Mouse (Mus musculus): Measurements from ENCODE around the gene Zfp235.

The Zfp235 gene

DNA sequence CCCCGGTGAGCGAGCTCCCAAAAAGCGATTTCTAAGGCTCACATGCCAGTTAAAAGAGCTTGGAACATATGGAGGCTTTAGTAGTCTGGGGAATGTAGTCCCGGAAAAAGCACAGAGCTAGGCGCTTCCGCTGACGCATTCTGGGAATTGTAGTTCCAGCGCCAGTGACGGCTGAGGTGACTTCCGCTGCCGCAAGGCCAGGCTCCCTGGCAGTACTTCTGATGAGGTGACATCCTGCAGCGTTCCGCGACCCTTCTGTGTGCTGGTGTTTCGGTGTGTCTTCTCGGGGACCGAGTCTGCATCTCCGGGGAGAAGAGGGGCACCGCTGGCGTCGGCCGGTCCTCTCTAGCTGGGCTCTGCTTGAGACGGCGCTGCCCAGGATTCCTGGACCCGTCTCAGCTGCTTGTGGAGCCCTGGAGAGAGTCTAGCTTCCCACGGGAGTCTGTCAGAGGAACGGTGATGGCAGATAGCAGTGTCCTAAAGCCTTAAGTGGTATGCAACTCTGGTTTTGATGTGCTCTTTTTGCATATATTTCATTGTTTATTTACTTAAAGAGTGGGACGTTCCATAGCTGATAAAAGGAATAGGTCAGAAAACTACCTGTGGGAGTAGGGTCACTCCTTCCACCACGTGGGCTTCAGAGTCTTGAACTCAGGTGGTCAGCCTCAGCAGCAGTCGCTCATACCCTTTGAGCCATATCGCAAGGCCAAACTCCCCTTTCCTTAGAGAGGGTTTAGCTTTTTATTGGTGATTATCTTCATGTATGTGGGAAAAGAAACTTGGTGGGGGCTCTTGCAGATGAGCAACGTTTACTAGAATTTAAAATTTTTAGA, at the start of gene Zfp235:
Gene Zfp235, plus strand, starts transcription at position 174 of the 833 bp plus-strand sequence.
- peak; percentile 89 for DNase-seq

DNA sequence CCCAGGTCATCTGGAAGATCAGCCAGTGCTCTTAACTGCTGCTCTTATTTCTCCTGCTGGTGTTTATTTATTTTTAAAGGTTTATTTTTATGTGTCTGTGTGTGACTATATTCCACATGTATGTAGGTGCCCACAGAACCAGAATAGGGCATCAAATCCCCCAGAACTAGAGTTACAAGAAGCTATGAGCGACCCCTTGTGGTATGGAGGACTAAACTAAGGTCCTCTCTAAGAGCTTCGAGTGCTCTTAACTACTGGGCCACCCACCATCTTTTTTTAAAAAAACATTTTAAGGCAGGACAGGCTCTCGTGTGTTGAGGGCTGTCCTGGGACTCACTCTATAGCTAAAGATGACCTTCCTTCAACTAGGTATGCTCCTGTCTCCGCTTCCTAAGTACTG, 47.1 kb upstream of the Zfp235 start:
- no peak for DNase-seq

DNA sequence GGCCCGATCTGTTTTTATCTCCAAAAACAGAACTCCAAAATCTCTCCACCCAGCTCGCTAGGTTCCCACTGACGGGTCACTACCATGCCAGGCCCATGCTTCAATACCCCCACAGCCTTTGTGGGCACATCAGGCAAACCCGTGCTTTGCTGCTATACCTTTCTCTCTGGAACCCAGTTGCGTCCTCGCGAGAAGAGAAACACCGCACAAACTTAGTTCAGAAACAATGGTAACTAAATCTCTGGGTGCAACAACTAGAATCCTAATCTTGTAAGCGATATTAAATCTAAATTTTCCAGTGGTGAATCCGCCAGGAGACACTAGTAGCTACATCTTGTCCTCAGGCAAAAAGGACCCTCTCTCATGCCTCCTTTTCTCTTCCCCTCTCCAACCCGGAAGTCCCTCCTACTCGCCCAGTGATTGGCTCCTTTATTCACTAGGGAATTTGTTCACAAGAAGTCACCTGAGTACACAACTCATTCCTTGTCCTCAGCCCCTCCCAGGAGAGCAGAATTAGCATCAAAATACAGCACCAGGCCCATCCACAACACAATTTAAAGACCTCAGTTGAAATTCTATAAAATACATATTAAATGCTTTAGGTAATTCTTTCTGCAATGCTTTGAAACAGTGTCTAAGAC, 46.4 kb upstream of the Zfp235 start:
- DNase-seq: no peak

DNA sequence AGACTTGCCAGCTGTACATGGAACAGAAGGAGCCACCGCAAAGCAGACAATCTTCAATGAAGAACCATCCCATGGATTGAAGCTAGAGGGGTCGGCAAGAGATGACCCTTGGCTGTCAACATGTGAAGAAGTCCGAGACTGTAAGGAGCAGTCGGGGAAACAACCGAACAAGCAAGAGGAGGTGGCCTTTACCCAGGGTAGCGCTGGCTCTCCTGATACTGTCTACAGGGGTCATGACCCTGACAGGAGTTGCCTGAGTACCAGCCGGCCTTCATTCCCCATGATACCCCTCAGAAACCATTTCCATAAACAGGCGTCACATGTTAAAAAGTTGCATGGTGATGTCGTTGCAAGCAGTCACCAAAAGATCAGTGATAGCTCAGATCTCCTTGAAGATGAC, 29.6 kb upstream of the Zfp235 start:
- DNase-seq: no peak

DNA sequence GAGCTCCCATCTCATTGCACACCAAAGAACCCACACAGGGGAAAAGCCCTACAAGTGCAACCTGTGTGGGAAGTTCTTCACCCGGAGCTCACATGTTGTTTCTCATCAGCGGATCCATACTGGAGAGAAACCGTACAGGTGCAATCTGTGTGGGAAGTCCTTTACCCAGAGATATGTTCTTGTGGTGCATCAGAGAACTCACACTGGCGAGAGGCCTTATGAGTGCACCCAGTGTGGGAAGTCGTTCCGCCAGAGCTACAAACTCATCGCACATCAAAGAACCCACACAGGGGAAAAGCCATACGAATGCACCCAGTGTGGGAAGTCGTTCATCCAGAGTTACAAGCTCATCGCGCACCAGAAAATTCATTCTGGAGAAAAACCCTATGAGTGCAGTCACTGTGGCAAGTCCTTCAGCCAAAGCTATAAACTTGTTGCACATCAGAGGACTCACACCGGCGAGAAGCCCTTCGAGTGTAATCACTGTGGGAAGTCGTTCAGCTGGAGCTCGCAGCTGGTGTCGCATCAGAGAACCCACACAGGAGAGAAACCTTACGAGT, 28.7 kb upstream of the Zfp235 start:
- DNase-seq: no peak

DNA sequence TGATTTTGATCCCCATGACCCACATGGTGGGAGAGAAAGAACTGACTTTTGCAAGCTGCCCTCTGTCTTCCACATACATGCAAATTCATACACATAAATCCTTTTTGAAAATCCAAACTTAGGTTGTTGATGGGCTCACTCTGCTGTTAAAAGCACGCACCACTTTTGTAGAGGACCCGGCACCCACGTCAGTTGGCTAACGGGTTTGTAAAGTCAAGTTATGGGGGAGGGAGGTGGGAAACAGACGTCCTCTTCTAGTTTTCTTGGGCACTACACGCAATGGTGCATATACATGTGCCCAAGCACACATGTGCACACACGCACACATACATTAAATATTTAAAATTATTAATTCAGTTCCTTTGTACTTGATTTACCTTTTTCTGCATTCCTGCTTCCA, 23.1 kb upstream of the Zfp235 start:
- DNase-seq: peak; percentile 51

DNA sequence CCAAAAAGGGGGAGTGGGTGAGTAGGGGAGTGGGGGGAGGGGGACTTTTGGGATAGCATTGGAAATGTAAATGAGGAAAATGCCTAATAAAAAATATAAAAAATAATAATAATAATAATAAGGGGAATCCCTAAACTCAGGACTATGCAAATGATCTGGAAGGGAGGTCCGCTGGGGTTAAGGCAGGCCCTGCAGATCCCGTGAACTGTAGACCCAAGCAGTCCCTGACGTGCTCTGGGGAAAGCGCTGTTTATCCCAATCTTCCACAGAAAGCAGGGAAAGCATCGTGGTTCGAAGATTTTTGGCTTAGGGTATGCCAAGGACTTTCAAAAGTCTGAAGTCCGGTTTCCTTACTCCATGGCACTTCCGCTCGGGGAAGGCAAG, 22.2 kb upstream of the Zfp235 start:
- no peak for DNase-seq

DNA sequence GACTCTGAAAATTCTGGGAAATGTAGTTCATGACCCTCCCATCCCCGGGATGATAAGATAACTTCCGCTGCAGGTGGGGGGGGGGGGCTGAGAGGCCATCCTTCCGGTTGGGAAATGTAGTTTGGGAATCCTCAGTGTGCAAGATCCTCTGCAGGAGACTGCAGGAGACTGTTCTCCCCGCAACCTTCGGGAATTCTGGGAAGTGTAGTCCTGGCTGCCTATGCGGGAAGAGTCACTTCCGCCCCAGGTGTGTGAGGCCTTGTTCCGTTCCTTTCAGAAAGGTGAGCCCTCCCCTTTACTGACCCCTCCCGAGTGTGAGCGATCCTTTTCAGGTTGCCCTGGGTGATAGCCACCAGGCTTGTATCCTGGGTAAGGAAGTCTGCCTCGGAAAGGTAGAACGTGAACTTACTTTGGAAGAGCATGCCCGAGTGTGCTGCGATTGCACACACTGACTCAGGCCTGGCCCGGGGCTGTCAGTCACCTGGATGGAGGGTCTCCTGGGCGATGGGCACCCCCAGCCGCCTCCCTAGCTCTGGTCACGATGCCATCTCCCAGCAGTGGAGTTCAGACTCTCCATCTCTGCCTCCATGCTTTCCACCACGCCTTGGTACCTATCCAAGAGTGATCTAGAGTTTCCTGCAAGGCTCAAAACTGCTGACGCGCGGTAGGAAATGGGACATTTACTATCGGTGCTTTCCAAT, 21.7 kb upstream of the Zfp235 start, which contains the start of gene Zfp112:
Gene Zfp112, plus strand, starts transcription at position 159 of the 701 bp plus-strand sequence.
- peak; percentile 93 for DNase-seq

DNA sequence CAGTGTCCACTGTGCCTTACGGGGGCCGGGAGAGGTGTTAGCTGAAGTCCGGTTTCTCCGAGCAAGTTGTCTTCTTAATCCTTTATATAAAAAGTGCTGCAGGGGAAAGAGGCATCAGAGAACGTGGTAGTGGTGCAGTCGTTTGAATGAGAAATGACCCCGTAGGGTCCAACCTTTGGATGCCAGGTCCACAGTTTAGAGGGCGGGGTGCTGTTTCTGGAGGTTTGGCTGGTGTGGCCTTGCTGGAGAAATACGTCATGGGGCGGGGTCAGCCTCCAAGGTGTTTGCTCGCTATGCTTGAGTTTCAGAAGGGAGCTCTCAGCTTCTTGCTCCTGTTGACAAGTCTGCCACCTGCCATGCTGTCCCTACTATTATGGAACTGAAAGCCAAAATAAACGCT, 21.0 kb upstream of the Zfp235 start:
- peak; percentile 78 for DNase-seq

DNA sequence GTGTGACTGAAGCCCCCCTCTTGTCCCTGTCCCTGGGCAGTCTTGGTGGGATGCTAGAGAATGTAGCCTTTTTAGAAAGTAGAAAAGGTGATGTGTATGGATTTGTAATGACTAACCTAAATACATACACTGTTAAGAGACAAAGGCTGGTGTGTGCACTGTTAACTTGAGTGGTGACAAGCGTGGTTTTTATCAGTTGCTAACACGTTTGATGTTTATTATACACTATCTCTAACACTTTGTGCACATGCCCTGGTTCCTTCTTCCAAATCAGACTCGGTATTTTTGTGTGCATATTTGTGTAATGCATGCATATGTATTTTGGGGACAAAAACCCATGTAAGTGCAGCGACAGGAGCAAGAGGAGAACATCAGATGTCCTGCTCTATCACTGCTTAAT, 17.3 kb upstream of the Zfp235 start:
- no peak for DNase-seq

DNA sequence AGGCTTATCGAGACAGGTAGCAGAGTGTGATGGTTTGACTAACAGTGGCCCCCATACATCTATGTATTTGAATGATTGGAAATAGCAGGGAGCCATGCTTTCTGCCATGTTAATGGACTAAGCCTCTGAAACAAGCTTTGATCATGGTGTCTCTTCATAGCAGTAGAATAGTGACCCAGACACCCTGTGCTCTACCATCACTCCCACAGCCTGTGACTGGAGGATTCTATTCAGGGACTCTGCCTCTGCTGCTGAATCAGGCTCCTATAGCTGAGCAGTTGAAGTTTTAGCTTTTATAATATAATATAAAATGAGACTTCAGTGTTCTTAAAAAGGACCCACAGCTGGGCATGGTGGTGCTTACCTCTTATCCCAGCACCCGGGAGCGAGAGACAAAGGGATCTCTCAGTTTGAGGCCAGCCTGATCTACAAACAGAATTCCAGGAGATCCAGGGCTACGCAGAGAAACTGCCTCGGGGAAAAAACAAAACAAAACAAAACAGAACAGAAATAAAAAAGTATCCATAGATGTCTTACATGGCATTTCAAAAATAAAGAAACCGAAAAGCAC, 459 bp upstream of the Zfp235 start:
- DNase-seq: no peak

DNA sequence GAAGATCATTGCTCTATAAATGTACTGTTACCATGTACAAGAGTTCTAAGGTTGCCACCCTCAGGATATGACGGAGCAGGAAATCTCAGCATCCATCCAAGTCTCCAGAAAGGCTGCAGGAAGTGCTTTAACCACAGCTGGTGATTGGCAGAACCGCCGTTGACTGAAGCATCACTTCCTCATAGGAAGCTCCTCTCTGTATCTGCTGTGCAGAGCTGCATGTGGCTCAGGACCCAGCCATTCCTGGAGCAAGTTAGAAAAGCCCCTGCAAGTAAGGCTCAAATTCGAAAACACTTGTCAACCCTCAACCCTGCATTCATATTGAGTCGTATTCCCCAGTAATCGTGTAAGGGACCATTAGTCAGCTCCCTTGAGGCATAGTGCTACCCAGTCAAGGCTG, 8.6 kb downstream of the Zfp235 start:
- no peak for DNase-seq

DNA sequence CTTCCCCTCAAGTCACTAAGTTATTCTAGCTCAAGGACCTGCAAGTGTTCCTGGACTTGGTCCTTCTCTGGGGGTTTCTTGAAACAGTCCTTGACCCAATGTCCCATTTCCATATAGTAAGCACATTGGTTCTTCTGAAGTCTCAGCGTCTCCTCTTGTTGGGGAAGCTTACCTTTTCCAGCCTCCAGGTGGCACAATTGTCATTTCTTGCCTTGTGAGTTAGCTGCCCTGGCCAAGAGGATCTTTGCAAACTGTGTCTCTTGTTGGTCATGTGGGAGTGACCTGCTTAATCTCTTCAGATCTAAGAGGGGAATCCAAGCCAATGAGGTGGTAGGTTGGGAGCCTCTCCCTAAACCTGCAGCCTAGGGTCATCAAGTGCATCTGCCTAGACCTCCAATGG, 19.3 kb downstream of the Zfp235 start:
- DNase-seq: no peak

DNA sequence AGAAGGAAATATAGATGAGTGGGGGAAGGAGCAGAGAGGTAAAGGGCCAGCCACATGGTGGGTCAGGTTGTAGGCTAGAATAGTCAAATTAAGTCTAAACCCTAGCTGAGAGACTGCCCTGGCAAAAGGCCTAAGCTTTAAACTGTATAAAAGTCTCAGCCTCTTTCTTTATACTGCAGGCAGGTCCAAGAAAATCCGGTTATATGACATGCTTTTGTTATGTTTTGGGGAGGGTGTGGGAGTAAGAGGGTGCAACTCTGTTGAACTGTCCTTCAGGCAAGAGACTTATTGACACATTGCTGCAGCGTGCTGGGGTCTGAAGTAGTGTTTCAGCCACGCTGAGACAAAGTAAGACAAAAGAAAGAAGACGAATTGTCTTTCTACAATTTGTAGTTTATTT, 38.2 kb downstream of the Zfp235 start:
- DNase-seq: no peak

DNA sequence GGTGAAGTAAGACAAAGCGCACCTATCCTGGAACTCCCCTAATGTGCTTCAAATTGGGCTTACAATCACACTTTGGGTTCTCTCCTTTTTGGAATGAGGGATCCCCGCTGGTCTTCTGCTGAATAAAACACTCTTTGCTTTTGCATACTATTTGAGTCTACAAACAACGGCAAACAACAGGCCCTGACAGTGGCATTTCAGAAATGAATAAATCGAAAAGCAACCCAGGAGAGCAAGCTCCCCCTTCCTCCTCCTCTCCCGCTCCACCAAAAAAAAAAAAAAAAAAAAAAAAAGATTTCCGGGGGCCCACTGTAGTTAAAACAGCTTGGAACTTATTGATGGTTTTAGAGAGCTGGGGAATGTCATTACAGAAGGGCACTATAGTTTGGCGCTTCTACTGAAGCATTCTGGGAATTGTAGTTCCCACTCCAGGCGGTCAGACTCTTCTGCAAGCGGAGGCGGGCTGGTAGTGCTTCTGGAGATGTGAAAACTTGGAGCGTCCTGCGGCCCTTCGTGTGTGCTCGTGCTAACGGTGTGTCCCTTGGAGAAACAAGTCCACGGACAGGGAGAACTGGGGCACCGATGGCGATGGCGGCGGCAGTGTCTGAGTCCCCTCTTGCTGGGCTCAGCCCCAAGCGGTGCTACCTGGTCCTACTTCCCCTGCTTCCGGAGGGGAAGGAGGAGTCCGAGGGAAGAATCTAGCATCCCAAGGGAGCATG, 40.8 kb downstream of the Zfp235 start, which contains the start of gene Zfp114:
Gene Zfp114, plus strand, starts transcription at position 443 of the 719 bp plus-strand sequence.
- peak; percentile 83 for DNase-seq

DNA sequence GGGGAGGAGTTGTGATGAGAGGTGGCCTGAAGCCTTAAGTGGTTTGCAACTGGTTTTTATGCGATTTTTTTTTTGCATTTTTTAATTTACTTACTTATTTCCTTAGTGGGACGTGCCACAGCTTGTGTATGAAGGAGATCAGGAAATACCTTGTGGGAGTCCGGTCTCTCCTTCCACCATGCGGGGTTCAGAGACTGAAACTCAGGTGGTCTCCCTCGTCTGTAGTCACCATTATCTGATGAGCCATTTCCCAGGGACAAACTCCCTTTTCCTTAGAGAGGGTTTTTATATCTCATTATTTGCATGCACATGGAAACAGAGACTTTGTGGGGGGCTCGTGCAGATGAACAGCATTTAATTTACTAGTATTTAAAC, 41.4 kb downstream of the Zfp235 start:
- no peak for DNase-seq

DNA sequence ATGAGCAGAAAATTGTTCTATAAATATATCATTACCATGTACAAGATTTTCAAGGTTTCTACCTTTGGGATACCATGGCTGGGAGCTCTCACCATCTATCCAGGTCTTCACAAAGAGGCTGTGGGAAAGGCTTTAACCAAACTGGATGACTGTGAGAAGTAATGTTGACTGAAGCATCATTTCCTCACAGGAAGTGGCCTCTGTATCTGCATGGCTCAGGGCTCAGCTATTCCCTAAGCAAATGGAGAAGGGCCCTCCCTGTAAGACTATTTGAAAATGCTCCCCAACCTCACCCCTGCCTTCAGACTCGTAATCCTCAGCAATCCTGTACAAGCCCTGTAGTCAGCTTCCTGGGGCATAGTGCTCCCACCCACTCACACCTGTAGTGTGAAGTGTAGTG, 53.6 kb downstream of the Zfp235 start:
- no peak for DNase-seq

DNA sequence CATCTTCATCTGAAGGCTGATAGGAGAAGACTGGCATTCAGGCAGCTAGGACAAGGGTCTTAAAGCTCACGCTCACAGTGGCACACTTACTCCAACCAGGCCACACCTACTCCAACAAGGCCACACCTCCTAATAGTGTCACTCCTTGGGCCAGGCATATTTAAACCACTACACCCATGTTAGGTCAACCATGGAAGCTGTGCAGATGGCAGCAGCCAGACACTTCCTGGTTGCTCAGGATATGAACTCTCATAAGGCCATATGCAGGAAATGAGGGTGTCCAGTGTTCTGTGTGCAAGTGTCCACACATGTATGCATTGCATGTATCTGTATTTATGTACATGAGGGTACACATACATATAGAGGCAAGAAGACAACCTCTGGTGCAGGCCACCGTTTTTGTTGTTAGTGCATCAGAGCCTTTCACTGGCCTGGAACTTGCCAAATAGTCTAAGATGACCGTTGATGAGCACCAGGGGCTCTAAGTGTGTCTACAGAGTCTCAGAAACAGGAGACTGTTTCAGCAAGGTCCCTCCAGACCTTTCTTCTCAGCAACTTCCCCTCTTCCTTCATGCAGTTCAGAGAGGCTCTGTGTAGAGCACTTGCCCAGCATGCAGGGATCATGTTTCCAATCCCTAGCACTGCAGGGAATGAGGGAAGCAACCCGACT, 55.1 kb downstream of the Zfp235 start:
- DNase-seq: no peak

DNA sequence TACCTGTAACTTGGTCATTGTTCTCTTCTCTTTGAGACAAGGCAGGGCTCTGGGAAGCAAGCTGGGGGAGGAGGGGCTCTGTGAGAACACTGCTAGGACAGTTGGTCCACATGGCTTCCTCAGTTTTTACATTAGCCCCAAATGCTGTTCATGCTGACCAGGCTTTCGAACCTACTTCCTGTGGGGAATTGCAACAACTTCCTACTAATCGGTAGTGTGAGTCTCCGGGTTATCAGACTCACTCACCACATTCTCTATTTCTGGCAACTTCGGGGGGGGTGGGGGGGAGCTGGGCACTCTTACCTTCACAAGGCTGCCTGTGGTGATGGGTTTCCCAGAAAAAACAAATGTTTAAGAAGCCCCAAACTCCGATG, 55.6 kb downstream of the Zfp235 start:
- DNase-seq: no peak

DNA sequence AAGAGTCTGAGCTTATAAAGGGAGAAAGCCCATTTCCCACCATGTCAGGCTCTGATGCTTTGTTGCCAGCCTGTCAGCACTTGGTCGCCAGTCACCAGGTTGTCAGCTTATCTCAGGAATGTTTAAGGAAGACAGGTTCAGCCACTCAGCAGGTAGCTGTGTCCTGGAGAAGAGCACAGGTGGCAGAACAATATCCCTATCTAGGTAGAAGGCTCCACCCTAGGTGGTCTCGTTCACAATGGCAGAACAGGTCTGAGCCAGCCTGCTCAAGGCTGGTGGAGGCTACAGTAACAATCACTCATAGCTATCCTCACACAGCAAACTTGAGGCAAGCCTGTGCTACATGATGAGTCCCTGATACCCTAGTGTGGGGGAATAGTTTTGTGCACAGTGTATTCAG, 57.4 kb downstream of the Zfp235 start:
- DNase-seq: no peak
